Mouse (Mus musculus): ENCODE measurements around the gene Anapc10.
A peak's percentile ranks its signal among the peaks of the same experiment; 100 is the strongest.
"Not testable (repeated sequence)": the region's sequence is repeated elsewhere in the genome, so short reads cannot be mapped to it uniquely, and the experiment has no call there.

Gene Anapc10

GRCm38 (mm10) chr8:79711064-79711961, at the start of gene Anapc10, which contains the start of gene Abce1:
TSS of gene Anapc10 (plus strand) at chr8:79711820.
TSS of gene Abce1 (minus strand) at chr8:79711740.
- DNase-seq (ENCODE audit: low spot score in 2 of 2) = peak; percentile 95 to 98

GRCm38 (mm10) chr8:79676461-79676860, 35.2 kb upstream of the Anapc10 start:
- no peak for DNase-seq (ENCODE audit: low spot score in 2 of 2)

GRCm38 (mm10) chr8:79679005-79679404, 32.6 kb upstream of the Anapc10 start:
- DNase-seq (ENCODE audit: low spot score in 2 of 2) = no peak

- DNase-seq (ENCODE audit: low spot score in 2 of 2) = not testable (repeated sequence)
Measured at GRCm38 (mm10) chr8:79680083-79680482, 31.5 kb upstream of the Anapc10 start.

GRCm38 (mm10) chr8:79680555-79680954, 31.1 kb upstream of the Anapc10 start:
- no peak for DNase-seq (ENCODE audit: low spot score in 2 of 2)

GRCm38 (mm10) chr8:79680965-79681364, 30.7 kb upstream of the Anapc10 start:
- no peak for DNase-seq (ENCODE audit: low spot score in 2 of 2)

GRCm38 (mm10) chr8:79685927-79686326, 25.7 kb upstream of the Anapc10 start:
- DNase-seq (ENCODE audit: low spot score in 2 of 2) = not testable (repeated sequence)

- no peak for DNase-seq (ENCODE audit: low spot score in 2 of 2)
Measured at GRCm38 (mm10) chr8:79692531-79692930, 19.1 kb upstream of the Anapc10 start.

GRCm38 (mm10) chr8:79706687-79707086, 4.9 kb upstream of the Anapc10 start:
- no peak for DNase-seq (ENCODE audit: low spot score in 2 of 2)

- DNase-seq (ENCODE audit: low spot score in 2 of 2) = no peak
Measured at GRCm38 (mm10) chr8:79712676-79713075, 1.1 kb downstream of the Anapc10 start.

GRCm38 (mm10) chr8:79721537-79721936, 9.9 kb downstream of the Anapc10 start:
- no peak for DNase-seq (ENCODE audit: low spot score in 2 of 2)

GRCm38 (mm10) chr8:79723308-79723707, 11.7 kb downstream of the Anapc10 start:
- no peak for DNase-seq (ENCODE audit: low spot score in 2 of 2)

GRCm38 (mm10) chr8:79724589-79724988, 13.0 kb downstream of the Anapc10 start:
- DNase-seq (ENCODE audit: low spot score in 2 of 2) = no peak

- no peak for DNase-seq (ENCODE audit: low spot score in 2 of 2)
Measured at GRCm38 (mm10) chr8:79727900-79728299, 16.3 kb downstream of the Anapc10 start.

GRCm38 (mm10) chr8:79734304-79734703, 22.7 kb downstream of the Anapc10 start:
- no peak for DNase-seq (ENCODE audit: low spot score in 2 of 2)

- no peak for DNase-seq (ENCODE audit: low spot score in 2 of 2)
Measured at GRCm38 (mm10) chr8:79748171-79748570, 36.6 kb downstream of the Anapc10 start.

- no peak for DNase-seq (ENCODE audit: low spot score in 2 of 2)
Measured at GRCm38 (mm10) chr8:79748591-79748990, 37.0 kb downstream of the Anapc10 start.

- DNase-seq (ENCODE audit: low spot score in 2 of 2) = no peak
Measured at GRCm38 (mm10) chr8:79750305-79750704, 38.7 kb downstream of the Anapc10 start.

GRCm38 (mm10) chr8:79794873-79795272, 83.3 kb downstream of the Anapc10 start:
- DNase-seq (ENCODE audit: low spot score in 2 of 2) = not testable (repeated sequence)

- no peak for DNase-seq (ENCODE audit: low spot score in 2 of 2)
Measured at GRCm38 (mm10) chr8:79796690-79797089, 85.1 kb downstream of the Anapc10 start.

GRCm38 (mm10) chr8:79804499-79804898, 92.9 kb downstream of the Anapc10 start:
- no peak for DNase-seq (ENCODE audit: low spot score in 2 of 2)

- no peak for DNase-seq (ENCODE audit: low spot score in 2 of 2)
Measured at GRCm38 (mm10) chr8:79806971-79807370, 95.4 kb downstream of the Anapc10 start.

GRCm38 (mm10) chr8:79826534-79826933, 114.9 kb downstream of the Anapc10 start:
- no peak for DNase-seq (ENCODE audit: low spot score in 2 of 2)

Measured in frontal cortex, postnatal 25 days (tissue).